Mouse (Mus musculus) erythroid progenitor cell, adult 5-6 weeks (primary cell): ENCODE results near the gene Lcorl. TPM values are rescaled to one million over a fixed set of nuclear protein-coding genes. Genes with fewer than 3 reads are reported as not detected.
A peak's percentile ranks its signal among the peaks of the same experiment; 100 is the strongest.
"Not testable (repeated sequence)": the region's sequence is repeated elsewhere in the genome, so short reads cannot be mapped to it uniquely, and the experiment has no call there.

ENCODE experiments used
- ATAC-seq: replicated peaks from 2 replicates; pipeline ENCODE4 v1.8.0; 2016; ENCODE audit warnings: moderate number of reproducible peaks, mild to moderate bottlenecking, moderate TSS enrichment, inconsistent platforms; ENCODE audit not compliant: poor library complexity, low FRiP score, severe bottlenecking
- total RNA-seq, 2 experiments: library from RNA; stranded (forward) in 1 of 2; stranded (reverse) in 1 of 2; fragments of 150-400 nt in 1 of 2; fragments of 186-747, 209-891 nt in 1 of 2; gene quantifications; 2 replicates each; pipeline versions ENCODE4 v1.2.3 to v1.2.4; 2015 to 2017; ENCODE audit warnings: low replicate concordance in 2 of 2

The Lcorl gene
- total RNA-seq, 2 experiments from 2014 or later = 21.1 to 36.9 TPM

- ATAC-seq = no peak
These were observed 138.4 kb downstream of the Lcorl start for GRCm38 (mm10) chr5:45718848-45719488.

- no peak for ATAC-seq
These were observed 147.8 kb downstream of the Lcorl start for GRCm38 (mm10) chr5:45709653-45710052.

GRCm38 (mm10) chr5:45706811-45707210, 150.6 kb downstream of the Lcorl start:
- no peak for ATAC-seq

GRCm38 (mm10) chr5:45691678-45692077, 165.7 kb downstream of the Lcorl start:
- no peak for ATAC-seq

GRCm38 (mm10) chr5:45690802-45691201, 166.6 kb downstream of the Lcorl start:
- no peak for ATAC-seq

GRCm38 (mm10) chr5:45689152-45689551, 168.3 kb downstream of the Lcorl start:
- peak; percentile 49; the same call in 1 of the 2 replicates for ATAC-seq

GRCm38 (mm10) chr5:45686223-45686622, 171.2 kb downstream of the Lcorl start:
- no peak for ATAC-seq

GRCm38 (mm10) chr5:45685243-45685642, 172.2 kb downstream of the Lcorl start:
- no peak for ATAC-seq

- no peak for ATAC-seq
These were observed 174.0 kb downstream of the Lcorl start for GRCm38 (mm10) chr5:45683388-45683787.

- ATAC-seq = no peak
These were observed 177.5 kb downstream of the Lcorl start for GRCm38 (mm10) chr5:45679955-45680354.

- ATAC-seq = no peak
These were observed 179.8 kb downstream of the Lcorl start for GRCm38 (mm10) chr5:45677639-45678038.

GRCm38 (mm10) chr5:45675032-45675431, 182.4 kb downstream of the Lcorl start:
- no peak for ATAC-seq

GRCm38 (mm10) chr5:45670894-45671494, 186.4 kb downstream of the Lcorl start:
- ATAC-seq = no peak

GRCm38 (mm10) chr5:45670280-45670670, 187.1 kb downstream of the Lcorl start:
- no peak for ATAC-seq

- peak; percentile 97 for ATAC-seq
These were observed 187.7 kb downstream of the Lcorl start, which contains the start of gene Ncapg for GRCm38 (mm10) chr5:45669598-45670279. Ncapg (plus strand) TSS chr5:45669919.

GRCm38 (mm10) chr5:45669234-45669597, 188.2 kb downstream of the Lcorl start:
- peak; percentile 59 for ATAC-seq

GRCm38 (mm10) chr5:45668831-45669230, 188.6 kb downstream of the Lcorl start:
- ATAC-seq = peak; percentile 37

GRCm38 (mm10) chr5:45668324-45668723, 189.1 kb downstream of the Lcorl start:
- ATAC-seq = no peak

- ATAC-seq = not testable (repeated sequence)
These were observed 199.0 kb downstream of the Lcorl start for GRCm38 (mm10) chr5:45658406-45658805.

- no peak for ATAC-seq
These were observed 206.2 kb downstream of the Lcorl start for GRCm38 (mm10) chr5:45651026-45651703.
